Mouse (Mus musculus) liver, adult 2 months (tissue): Measurements from ENCODE around the gene Rps4x.

Experiments
- CTCF ChIP-seq: fragments of 200-500 bp; IDR thresholded peaks from 2 replicates; pipeline ENCODE4 v1.5.1; 2011; ENCODE audit warnings: low read depth, low read length, control low read depth
- POLR2A ChIP-seq: fragments of 200-500 bp; IDR thresholded peaks from 2 replicates; pipeline ENCODE4 v1.6.1; 2011; ENCODE audit warnings: low read length, control low read depth; ENCODE audit not compliant: insufficient read depth; ENCODE audit errors: extremely low read depth

DNA sequence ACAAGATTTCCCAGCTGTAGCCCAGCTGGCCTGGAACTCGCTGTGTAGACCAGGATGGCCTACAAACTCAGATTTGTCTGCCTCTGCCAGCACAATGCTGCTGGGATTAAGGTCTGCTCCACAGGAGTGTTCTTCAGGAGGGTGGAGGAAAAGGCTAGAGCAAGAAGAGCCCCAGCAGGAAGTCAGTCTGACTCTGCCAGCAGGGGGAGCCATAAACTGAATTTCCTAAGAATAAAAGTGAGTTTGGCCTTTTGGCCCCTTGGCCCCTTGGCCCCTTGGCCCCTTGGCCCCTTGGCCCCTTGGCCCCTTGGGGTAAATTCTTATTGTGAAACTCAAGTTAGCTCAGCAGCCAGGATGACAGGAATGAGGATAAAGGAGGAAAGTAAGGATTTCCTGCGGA lies 29.4 kb downstream of the Rps4x start:
- TF ChIP-seq CTCF (peak; percentile 35; the same call in 1 of the 2 replicates), POLR2A (no peak)
